ENCODE assay signal across 18 mouse cellular contexts in genomic region chr15:83481236-83481780, GRCm38 (mm10). TPM values are rescaled to one million over a fixed set of nuclear protein-coding genes. Genes with fewer than 3 reads are reported as not detected.
"Had no signal": no experiment of that assay in that cellular context is flagged by ENCODE, and none has a peak within 500 bp of the region (broad histone marks: within the 10 kb centered on the region; RNA-seq: fewer than 3 reads in every experiment).

No protein-coding gene starts in this region.

- H3K9ac ChIP-seq: kidney, embryonic 15.5 days; limb, embryonic 12.5 days; liver, embryonic 13.5 days; liver, postnatal 0 days; lung, embryonic 15.5 days; neural tube, embryonic 15.5 days had no signal

- H3K36me3 ChIP-seq: liver, embryonic 13.5 days; lung, embryonic 15.5 days had no signal

- H3K27me3 ChIP-seq: kidney, embryonic 15.5 days; limb, embryonic 12.5 days; lung, embryonic 15.5 days; neural tube, embryonic 15.5 days had no signal

- DNase-seq: kidney, postnatal 36 days; liver; liver, embryonic 13.5 days; liver, postnatal 0 days; lung, postnatal 14 days; right cerebral cortex, adult 18-20 months; right cerebral cortex, postnatal 25 days; thymus, postnatal 36 days had no signal

- H3K4me2 ChIP-seq: kidney, embryonic 15.5 days; limb, embryonic 12.5 days; liver, embryonic 13.5 days; lung, embryonic 15.5 days; midbrain, embryonic 11.5 days; neural tube, embryonic 15.5 days had no signal

- H3K27ac ChIP-seq: kidney, embryonic 15.5 days; limb, embryonic 12.5 days; liver, embryonic 13.5 days; lung, embryonic 15.5 days; macrophage; neural tube, embryonic 15.5 days had no signal

- ATAC-seq: liver, postnatal 0 days; midbrain, embryonic 16.5 days had no signal

- H3K4me1 ChIP-seq: limb, embryonic 12.5 days; neural tube, embryonic 15.5 days had no signal

- H3K9me3 ChIP-seq: kidney, embryonic 15.5 days; limb, embryonic 12.5 days; liver, embryonic 13.5 days; lung, embryonic 15.5 days; megakaryocyte, embryonic 14.5 days; neural tube, embryonic 15.5 days had no signal

- H3K4me3 ChIP-seq: kidney, embryonic 15.5 days; limb, embryonic 12.5 days; liver, embryonic 13.5 days; lung, embryonic 15.5 days; neural tube, embryonic 15.5 days had no signal

RNA-seq across cellular contexts. Expression of gene Bik, which starts 45.4 kb away (rescaled TPM):
- total RNA-seq: layer of hippocampus, postnatal 10 days; left cerebral cortex, postnatal 36 days had no signal
- polyA plus RNA-seq: macrophage had no signal
